Mouse (Mus musculus) ovary, postnatal 10 days (tissue): ENCODE data around the gene Sntb2.
A peak's percentile ranks its signal among the peaks of the same experiment; 100 is the strongest.

Experiments used
- DNase-seq: peaks from one replicate; pipeline ENCODE4 v3.0.0; 2022; ENCODE audit warnings: low spot score

The Sntb2 gene

DNA sequence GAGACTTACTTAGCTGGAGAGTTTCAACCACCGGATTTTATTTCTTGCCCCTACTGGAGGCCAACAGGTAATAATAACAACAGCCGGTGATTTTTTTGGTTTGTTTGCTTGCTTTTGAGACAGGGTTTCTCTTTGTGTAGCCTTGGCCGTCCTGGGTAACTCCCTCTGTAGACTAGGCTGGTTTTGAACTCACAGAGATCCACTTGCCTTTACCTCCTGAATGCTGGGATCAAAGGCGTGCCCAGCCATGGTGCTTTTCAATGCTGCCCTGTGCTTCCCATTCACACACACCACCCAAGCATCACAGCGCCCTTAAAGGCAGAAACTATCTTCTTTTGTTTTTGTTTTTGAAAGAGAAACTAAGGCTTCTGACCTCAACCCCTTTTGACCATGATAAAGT is 5.6 kb upstream of the Sntb2 start:
- no peak for DNase-seq

DNA sequence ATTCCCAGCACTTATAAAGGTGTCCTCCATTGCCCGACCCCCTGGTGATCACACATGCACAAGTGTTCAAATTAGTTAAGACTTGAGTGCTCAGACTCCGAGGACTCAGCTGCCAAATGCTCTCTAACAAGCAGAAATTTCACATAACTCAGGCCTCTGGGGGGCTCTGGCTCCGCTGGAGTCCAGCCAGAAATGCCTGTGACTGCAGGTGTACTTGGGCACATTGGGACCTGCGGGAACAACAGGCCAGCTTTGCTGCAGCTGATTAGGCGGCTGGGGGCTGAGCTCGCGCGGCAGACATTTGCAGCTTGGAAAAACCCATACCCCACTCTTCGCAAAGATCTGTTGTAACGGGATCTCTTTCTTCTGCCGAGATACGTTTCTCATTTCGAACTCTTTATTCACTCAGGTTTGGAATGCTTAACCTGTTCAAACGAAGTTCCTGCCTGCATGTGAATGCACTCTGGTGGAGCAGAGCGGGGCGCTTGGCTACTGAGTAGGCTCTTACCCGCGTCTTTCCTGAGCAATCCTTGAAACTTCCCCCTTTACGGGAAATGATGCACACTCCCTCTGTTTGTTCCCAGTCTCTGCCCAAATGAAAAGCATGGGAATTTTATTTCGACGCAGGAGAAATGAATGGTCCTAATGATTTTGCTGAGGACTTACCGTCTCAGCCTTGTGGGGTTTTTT is 3.0 kb upstream of the Sntb2 start:
- DNase-seq, result no peak

DNA sequence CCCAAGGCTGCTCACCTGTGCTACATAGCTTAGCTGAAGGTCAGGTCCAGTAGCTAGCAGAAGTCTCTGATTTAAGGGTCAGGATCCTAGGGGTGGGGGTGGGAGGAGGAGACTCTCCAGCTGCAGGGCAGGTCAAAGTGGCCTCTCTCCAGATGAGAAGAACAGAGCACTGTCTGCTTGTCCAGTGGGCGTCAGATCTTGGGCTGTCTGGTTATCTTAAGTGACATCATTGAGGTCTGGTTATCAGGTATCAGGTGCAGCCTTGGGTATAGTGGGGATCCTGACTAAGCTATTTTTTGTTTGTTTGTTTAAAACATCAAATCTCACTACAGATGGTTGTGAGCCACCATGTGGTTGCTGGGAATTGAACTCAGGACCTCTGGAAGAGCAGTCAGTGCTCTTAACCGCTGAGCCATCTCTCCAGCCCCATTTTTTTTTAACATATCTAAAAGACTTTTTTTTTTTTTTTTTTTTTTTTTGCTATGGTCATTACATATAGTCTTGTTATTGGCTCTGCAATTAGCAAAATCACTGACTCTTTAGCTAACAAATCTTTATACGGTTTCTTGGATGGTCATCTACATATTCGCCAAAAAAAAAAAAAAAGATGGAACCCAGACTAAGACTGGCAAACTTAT is 1.9 kb upstream of the Sntb2 start:
- no peak for DNase-seq

DNA sequence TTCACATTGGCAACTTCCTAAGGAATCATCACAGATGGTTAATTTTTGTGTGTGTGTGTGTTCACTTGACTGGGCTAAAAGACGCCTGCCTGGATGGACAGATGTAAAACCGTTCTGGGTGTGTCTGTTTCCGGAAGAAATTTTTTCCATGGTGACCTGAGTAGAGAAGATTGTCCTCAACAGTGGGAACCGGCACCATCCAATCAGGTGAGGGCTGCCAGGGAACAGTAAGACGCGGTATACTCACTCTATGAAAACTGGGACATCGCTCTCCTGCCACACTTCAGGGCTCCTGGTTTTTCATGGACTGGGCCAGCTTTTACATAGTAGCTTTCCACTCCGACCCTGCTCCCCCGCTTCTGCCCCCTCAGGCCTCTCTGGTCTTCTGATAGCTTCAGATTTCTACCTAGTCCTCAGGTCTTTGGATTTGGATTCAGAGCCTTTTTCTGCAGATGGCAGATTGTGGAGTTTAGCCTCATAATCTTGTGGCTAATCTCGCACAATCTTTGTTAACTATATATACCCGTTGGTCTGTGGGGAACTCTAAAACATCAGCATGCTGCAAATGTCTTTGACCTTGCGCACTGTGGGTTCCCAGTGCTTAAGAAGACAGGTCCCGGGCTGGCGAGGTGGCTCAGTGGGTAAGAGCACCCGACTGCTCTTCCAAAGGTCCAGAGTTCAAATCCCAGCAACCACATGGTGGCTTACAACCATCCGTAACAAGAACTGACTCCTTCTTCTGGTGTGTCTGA is 1.1 kb upstream of the Sntb2 start:
- no peak for DNase-seq

DNA sequence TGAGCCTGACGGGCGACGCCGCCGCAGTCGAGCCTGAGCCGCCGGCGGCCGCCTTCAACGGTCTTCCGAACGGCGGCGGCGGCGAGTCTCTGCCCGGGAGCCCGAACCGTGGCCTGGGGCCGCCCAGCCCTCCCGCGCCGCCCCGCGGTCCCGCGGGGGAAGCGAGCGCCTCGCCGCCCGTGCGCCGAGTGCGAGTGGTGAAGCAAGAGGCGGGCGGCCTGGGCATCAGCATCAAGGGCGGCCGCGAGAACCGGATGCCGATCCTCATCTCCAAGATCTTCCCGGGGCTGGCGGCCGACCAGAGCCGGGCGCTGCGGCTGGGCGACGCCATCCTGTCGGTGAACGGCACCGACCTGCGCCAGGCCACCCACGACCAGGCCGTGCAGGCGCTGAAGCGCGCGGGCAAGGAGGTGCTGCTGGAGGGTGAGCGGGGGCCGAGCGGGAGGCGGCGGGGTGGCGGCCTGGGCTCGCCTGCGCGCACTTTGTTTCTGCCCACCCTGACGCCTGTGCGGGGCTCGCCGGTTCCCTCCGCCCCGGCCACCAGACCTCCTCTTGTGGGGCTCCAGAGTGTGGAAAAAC is 438 bp downstream of the Sntb2 start:
- peak; percentile 49 for DNase-seq

DNA sequence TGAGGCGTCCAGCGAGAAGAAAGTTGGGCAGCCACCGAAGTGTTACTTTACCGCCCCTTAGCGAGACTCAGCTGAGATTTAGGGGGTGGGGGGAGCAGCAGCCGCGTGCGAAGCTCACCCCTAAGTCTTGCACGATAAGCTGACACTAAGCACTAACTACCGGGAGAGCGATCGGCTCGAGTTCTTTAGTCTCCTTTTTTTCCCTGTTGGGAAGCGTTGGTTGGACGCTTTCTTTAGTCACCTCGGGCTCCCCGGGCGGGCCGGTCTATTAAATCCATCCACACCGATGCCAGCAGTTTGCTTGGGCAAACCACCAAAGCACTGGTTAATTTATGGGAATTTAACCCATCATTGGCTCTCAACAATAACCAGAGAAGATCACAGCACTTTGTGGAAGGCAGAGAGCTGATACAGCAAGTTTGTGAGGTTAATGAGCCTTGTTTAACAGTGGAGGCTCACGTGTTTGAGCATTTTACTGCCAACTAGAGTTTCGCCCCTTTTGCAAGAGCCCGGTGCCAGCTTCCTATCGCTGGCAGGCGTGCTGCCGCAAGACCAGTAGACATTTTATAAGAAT is 1.0 kb downstream of the Sntb2 start:
- peak; percentile 29 for DNase-seq

DNA sequence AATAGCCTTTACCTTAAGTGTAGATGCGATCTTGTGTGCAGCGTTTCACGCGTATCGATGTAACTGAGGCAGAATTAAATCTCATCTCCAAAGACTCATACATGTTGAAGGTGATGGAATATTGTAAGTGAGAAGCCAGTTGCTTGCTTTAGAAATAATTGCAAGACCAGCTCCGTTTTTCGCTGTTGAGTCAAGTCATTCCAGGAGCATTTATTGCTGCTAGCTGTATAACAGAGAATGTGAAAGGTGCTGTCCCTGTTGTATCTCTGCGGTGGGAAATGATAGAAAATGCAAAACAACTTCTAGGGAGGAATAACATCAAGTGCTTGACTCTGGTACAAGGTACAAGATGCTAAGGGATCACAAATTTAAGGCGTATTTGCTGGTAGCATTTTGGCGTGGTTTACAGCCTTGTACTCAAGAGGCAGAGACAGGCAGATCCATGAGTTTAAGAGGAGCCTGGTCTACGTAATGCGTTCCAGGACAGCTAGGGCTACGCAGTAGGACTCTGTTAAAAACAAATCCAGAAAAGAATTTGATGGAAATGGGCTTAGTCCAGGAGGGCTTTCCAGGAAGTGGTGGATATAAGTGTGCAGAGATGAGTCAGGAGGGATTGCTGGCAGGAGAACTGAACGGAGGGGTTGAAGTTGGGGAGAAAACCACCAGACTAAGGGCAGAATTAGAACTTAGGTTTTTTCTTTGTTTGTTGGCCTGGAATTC is 1.7 kb downstream of the Sntb2 start:
- DNase-seq, result no peak

DNA sequence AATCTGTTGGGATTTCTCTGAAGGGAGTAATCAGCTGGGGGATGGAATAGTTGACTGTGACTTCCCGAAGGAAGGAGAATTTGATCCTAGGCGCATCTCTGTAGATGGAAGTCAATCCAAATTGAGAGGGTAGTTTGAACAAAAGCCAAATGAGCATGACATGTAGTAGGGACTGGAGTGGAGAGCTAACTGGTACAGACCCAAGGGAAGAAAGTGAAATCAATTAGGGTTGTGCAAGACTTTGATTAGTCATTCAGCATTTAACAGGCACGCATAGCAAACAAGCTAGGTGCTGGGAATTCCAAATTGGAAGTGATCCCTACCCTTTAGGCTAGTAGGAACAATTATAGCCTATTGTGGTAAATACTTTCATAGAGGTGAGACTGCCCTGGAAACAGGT is 6.3 kb downstream of the Sntb2 start:
- DNase-seq, result no peak

DNA sequence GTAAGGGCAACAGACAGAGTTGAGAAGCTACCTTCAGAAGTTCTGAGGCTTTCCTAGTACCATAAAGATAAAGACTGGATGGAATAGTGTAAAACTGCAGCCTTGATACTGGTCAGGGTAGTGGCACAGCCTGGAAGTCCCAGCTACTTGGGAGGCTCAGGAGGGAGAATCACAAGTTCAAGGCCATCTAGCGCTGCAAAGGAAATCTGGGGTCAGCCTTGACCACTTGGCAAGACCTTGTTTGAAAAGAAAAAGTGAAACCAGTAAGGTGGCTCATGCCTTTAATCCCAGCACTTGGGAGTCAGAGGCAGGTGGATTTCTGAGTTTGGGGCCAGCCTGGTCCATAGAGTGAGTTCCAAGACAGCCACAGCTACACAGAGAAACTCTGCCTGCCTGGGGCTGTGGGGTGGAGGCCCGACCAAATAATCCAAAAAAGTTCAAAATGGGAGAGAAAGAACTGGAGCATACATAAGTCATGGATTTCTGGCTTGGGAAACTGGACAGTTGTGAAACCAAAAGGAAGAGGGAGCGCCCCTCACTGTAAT is 8.4 kb downstream of the Sntb2 start:
- no peak for DNase-seq

DNA sequence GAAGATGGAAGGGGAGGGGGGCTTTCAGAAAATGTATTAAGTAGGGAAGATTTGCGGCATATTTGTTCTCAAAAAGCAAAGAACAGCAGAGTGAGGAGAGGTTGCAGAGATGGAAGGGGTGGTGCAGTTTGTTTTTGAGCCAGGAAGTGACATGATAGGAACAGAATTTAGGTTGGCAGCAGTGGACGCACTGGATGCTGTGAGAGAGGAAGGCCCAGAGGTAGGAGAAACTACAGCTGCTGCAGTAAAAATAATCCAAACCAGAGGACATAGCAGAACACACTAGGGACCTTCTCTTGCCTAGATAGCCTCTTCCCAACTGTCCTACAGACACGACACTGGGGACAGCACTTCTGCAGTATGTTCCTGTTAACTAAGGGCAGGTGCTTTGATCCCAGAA is 9.2 kb downstream of the Sntb2 start:
- DNase-seq, result no peak

DNA sequence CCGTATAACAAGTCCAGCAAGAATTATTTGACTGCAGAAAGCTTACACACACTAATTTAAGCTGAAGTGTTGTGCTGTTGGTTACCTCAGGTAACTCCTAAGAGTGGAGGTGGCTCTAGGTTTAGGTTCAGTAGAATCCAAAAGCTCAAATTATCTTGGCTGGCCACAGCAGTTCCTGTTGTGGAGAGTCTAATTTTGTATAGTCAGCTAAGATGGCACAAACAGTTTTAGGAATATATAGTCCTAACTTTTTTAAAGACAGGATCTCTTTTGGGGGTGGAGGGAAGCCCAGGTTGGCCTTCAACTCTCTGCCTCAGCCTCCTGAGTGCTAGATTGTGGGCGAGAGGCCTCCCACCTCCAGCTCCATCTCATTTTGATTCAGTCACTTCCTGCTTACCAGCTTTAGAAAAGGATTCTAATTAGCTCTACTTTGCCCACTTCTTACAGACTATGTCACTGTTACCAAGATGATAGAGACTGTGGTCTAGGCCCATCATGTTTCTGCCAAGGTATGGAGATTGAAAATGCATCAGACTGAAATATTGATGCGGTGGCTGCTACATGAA is 13.2 kb downstream of the Sntb2 start:
- DNase-seq, result no peak

DNA sequence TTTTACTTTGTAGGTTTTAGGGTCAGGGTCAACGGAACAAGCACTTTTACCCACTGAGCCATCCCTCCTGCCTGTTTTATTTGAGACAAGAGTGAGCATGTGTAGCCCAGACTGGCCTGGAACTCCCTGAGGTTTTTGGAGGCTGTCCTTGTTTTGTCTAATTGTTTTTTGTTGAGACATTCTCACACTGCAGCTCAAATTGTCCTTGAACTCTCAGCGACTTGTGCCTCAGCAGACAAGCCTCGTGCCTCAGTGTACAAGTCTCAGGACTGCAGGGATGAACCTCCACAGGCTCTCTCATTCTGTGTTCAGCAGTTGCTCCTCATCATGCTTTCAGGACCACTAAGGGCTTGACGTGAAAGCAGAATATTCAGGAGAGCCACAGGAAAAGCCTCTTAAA is 16.2 kb downstream of the Sntb2 start:
- DNase-seq, result no peak

DNA sequence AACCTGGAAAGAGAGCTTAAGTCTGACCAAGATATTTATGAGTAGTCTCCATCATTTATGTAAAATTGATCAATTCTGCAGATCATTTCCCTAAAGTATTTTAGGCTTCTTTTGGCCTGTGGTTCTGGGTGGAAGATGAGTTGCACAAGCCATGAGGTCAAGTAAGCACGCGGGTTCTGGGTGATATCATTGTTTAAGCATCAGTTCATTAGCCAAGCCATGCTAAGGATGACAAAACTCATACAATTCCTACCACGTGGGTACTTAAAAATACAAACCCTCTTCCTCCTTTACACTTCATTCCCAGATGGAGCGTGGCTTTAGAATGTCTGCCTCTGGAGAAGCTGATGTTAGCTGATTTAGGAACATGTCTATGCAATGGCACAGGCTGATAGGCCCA is 18.0 kb downstream of the Sntb2 start:
- DNase-seq, result no peak

DNA sequence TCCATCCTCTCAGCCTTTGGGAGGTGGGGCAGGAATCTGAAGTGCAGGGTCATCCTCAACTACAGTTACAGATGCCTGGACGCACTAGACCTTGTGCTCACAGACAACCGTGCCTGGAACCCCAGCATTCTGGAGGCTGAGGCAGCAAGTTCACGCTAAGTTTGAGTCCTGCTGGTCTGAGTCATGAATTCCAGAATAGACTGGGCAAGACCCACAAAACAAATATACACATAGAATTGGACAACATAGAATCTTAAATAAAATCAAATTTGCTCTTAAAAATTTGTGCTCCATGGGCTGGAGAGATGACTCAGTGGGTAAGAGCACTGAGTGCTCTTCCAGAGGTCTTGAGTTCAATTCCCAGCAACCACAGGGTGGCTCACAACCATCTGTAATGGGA is 21.5 kb downstream of the Sntb2 start:
- no peak for DNase-seq

DNA sequence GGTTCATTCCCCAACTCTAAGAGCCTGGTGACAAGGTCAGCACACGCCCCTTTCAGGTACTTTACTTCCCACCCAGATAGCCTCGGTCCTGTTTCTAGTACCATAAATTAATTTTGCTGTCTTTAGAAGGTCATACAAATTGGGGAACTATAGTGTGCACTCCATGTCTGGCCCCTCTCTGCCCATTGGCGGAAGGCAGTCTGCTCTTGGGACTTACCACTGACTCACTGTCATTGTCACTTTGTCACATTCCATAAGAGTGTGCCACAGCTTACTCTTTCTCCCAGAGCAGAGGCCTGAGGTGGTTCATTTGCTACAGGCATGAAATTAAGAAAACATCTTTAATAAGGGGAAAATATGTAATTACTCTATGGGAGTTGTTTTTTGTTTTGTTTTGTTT is 22.7 kb downstream of the Sntb2 start:
- DNase-seq, result no peak

DNA sequence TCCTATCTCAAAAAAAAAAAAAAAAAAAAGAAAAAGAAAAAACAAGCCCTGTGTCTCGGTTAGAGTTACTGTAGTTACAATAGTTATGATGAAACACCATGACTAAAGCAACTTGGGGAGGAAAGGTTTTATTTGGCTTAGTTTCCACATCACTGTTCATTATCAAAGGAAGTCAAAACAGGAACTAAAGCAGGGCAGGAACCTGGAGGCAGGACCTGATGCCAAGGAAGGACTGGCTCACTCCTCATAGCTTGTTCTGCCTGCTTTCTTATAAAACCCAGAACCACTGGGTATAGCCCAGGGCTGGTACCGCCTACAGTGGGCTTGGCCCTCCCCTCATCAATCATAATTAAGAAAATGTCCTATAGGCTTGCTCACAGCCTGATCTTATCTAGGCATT is 24.1 kb downstream of the Sntb2 start:
- DNase-seq, result no peak

DNA sequence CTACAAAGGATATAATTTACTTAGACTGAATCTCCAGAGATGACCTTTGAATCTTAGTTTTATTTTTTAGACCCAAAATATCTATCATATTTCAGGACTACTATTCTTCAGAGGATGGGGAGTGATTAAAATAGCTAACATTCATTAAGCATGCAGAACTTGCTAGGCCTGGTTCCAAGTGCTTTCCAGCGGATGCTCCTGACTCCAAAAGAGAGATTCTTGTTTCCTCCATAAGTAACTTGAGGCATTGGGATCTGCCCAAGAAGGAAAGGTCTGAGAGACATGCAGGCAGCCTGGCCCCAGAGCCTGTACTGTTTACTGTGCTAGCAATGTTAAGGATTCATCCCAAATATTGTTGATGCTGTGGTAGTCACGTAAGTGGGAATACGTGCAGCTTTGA is 26.8 kb downstream of the Sntb2 start:
- DNase-seq, result no peak

DNA sequence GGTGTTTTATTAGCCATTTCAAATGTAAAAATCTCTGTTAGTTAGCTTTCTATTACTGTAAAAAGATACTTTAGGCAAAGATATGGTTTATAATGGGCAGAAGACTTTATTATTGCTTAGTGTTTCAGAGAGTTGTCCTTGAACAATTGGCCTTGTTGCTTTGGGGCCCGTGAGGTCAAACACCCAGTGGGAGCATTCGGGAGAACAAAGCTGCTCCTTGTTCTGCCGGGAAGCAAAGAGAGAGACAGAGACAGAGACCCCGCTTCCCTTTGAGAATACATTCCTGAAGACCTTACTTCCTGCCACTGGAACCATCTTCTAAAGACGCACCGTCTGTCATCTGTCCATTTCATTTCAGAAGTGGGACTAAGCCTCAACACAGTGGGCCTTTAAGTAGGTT is 27.8 kb downstream of the Sntb2 start:
- DNase-seq, result no peak

DNA sequence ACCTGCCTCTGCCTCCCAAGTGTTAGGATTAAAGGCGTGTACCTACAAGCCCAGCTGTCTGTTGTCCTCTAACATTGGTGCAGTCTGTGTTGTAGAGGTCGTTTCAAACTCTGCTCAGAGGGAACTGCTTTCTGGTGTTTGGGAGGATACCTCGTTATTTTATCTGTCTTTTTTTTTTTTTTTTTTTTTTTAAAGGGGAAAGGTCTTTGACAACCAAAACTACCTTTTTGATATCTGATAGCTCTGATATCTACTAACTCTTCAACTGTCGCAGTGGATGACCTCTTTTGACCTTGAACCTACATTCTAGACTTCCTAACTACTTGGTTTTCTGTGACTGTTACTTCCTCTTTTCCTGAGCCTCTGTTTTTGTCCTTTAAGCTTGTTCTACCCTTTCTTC is 29.0 kb downstream of the Sntb2 start:
- no peak for DNase-seq

DNA sequence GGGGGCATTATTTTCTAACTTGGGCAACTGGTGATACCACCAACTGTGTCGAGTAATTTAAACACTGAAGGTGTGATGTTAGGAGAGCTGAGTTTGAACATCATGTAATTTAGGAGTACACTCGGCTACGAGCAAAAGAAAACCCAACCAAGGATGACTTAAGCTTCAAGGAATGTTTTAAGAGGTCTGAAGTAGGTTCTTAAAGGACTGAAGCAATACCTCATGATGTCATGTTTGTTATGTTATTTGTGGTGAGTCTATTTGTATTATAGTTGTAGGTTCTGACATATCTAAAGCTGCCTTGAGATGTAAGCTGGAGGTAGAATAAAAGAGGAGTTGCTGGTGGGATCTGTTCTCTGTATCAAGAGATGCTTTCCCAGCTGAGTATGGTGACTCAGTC is 34.4 kb downstream of the Sntb2 start:
- DNase-seq, result no peak

DNA sequence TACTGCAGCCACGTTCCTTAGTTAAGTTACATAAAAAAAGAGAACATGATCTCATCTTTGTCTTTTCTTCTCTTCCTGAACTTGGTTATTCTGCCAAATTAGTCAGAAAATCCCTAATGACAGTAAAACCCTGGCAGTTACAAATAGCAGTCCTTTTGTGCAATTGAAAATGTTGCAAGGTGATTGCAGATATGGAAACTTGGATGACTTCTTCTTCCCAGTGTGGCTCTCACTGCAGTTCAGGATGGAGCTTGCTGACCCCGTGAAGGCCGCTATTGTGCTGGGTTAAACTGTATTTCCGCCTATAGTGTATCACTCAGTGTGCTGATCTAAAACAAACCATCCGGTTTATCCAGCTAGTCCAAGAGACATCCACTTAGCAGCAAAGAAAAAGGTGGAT is 36.4 kb downstream of the Sntb2 start:
- no peak for DNase-seq
